ENCODE assay signal across 9 mouse cellular contexts in genomic region chr4:154897676-154898465, GRCm38 (mm10). TPM values are rescaled to one million over a fixed set of nuclear protein-coding genes. Genes with fewer than 3 reads are reported as not detected.
DNase-seq lines count a peak whose midpoint lies in the region; ATAC-seq and TF ChIP-seq lines count a peak whose summit lies in the region.
"Had no signal": no experiment of that assay in that cellular context is flagged by ENCODE, and none has a peak within 500 bp of the region (broad histone marks: within the 10 kb centered on the region; RNA-seq: fewer than 3 reads in every experiment).

No protein-coding gene starts in this region.

- H3K9ac ChIP-seq in lung, embryonic 14.5 days, result peak overlapping the region; percentile 69
- peak overlapping the region; percentile 80 for H3K9ac ChIP-seq in embryonic facial prominence, embryonic 13.5 days
- peak overlapping the region; percentile 49 for H3K9ac ChIP-seq in hindbrain, embryonic 11.5 days (ENCODE audit: low read depth, low read length)
- H3K9ac ChIP-seq in liver, embryonic 16.5 days (ENCODE audit: low read depth, low read length), result peak overlapping the region; percentile 61; the same call in 1 of the 2 replicates

- H3K9me3 ChIP-seq in lung, embryonic 14.5 days (ENCODE audit: low read depth, low read length), result no peaks in the 10 kb centered on the region
- H3K9me3 ChIP-seq in embryonic facial prominence, embryonic 13.5 days, result 0 out of 2 replicates have a peak, but pooled peaks cover 2% of the 10 kb centered on the region
- no peaks in the 10 kb centered on the region for H3K9me3 ChIP-seq in hindbrain, embryonic 11.5 days (ENCODE audit: control insufficient read depth, low read length)
- no peaks in the 10 kb centered on the region for H3K9me3 ChIP-seq in liver, embryonic 16.5 days (replicated peaks; ENCODE audit: control insufficient read depth, low read length)

- WGBS in lung, embryonic 14.5 days, result 64% methylated on average over 6 of the region's 6 CpGs
- WGBS in embryonic facial prominence, embryonic 13.5 days, result 57% methylated on average over 6 of the region's 6 CpGs
- 78% methylated on average over 6 of the region's 6 CpGs for WGBS in hindbrain, embryonic 11.5 days
- 59% methylated on average over 6 of the region's 6 CpGs for WGBS in liver, embryonic 16.5 days (ENCODE audit: insufficient replicate concordance)

- no peaks in the 10 kb centered on the region for H3K36me3 ChIP-seq in lung, embryonic 14.5 days (ENCODE audit: insufficient read depth)
- H3K36me3 ChIP-seq in embryonic facial prominence, embryonic 13.5 days, result peaks cover 15% of the 10 kb centered on the region; the same call in 1 of the 2 replicates
- no peaks in the 10 kb centered on the region for H3K36me3 ChIP-seq in hindbrain, embryonic 11.5 days (ENCODE audit: control insufficient read depth, insufficient read depth, low read length)
- no peaks in the 10 kb centered on the region for H3K36me3 ChIP-seq in liver, embryonic 16.5 days (ENCODE audit: control insufficient read depth, insufficient read depth)

- H3K4me3 ChIP-seq in lung, embryonic 14.5 days (ENCODE audit: low read depth, low read length), result peak overlapping the region; percentile 55
- H3K4me3 ChIP-seq in embryonic facial prominence, embryonic 13.5 days, result peak overlapping the region; percentile 64
- H3K4me3 ChIP-seq in hindbrain, embryonic 11.5 days (ENCODE audit: low read depth, low read length), result peak overlapping the region; percentile 44
- H3K4me3 ChIP-seq in liver, embryonic 16.5 days (ENCODE audit: low read depth, low read length), result peak overlapping the region; percentile 56

- H3K27me3 ChIP-seq in lung, embryonic 14.5 days (ENCODE audit: insufficient read depth, low read length), result no peaks in the 10 kb centered on the region
- no peaks in the 10 kb centered on the region for H3K27me3 ChIP-seq in embryonic facial prominence, embryonic 13.5 days
- H3K27me3 ChIP-seq in hindbrain, embryonic 11.5 days (ENCODE audit: control insufficient read depth, insufficient read depth, low read length), result no peaks in the 10 kb centered on the region
- peaks cover 11% of the 10 kb centered on the region; the same call in 1 of the 2 replicates for H3K27me3 ChIP-seq in liver, embryonic 16.5 days (ENCODE audit: control insufficient read depth, insufficient read depth, low read depth, low read length)

- peaks cover 12% of the 10 kb centered on the region for H3K4me1 ChIP-seq in lung, embryonic 14.5 days (ENCODE audit: insufficient read depth)
- H3K4me1 ChIP-seq in embryonic facial prominence, embryonic 13.5 days, result peaks cover 19% of the 10 kb centered on the region
- peaks cover 2% of the 10 kb centered on the region; the same call in 1 of the 2 replicates for H3K4me1 ChIP-seq in hindbrain, embryonic 11.5 days (replicated peaks; ENCODE audit: control insufficient read depth, insufficient read depth, low read length)
- peaks cover 13% of the 10 kb centered on the region for H3K4me1 ChIP-seq in liver, embryonic 16.5 days (ENCODE audit: control insufficient read depth, low read depth, low read length)

- no peak for DNase-seq in lung, embryonic 14.5 days
- no peak for DNase-seq in lung, postnatal 36 days
- no peak for DNase-seq in hindbrain, embryonic 11.5 days (ENCODE audit: low spot score)
- DNase-seq in frontal cortex, adult 2 months (ENCODE audit: extremely low spot score in 1 of 2, low spot score in 1 of 2), result no peak
- no peak for DNase-seq in layer of hippocampus, adult 8-10 months (ENCODE audit: low spot score in 2 of 2)
- no peak for DNase-seq in left cerebral cortex, postnatal 36 days (ENCODE audit: low spot score in 2 of 2)

- TF ChIP-seq CTCF in lung, embryonic 14.5 days (IDR thresholded peaks at IDR 0.05; ENCODE audit: low read depth), result no peak

- no peak overlapping the region for H3K27ac ChIP-seq in lung, embryonic 14.5 days (ENCODE audit: low read depth)
- peak overlapping the region; percentile 44; the same call in 1 of the 2 replicates for H3K27ac ChIP-seq in embryonic facial prominence, embryonic 13.5 days
- no peak overlapping the region for H3K27ac ChIP-seq in hindbrain, embryonic 11.5 days (ENCODE audit: low read depth, low read length)
- no peak overlapping the region for H3K27ac ChIP-seq in liver, embryonic 16.5 days (ENCODE audit: low read length)

- no peak for ATAC-seq in lung, embryonic 14.5 days (ENCODE audit: insufficient read depth)
- ATAC-seq in embryonic facial prominence, embryonic 13.5 days (ENCODE audit: insufficient number of reproducible peaks, insufficient read depth, low FRiP score, low TSS enrichment, low read depth), result no peak
- no peak for ATAC-seq in hindbrain, embryonic 11.5 days (ENCODE audit: low FRiP score)
- ATAC-seq in liver, embryonic 16.5 days (ENCODE audit: low read depth), result no peak

- peak overlapping the region; percentile 97 for H3K4me2 ChIP-seq in lung, embryonic 14.5 days
- peak overlapping the region; percentile 94 for H3K4me2 ChIP-seq in embryonic facial prominence, embryonic 13.5 days
- H3K4me2 ChIP-seq in hindbrain, embryonic 11.5 days (replicated peaks; ENCODE audit: low read depth, low read length), result peak overlapping the region; percentile 86
- H3K4me2 ChIP-seq in liver, embryonic 16.5 days (ENCODE audit: low read depth, low read length), result peak overlapping the region; percentile 74

- intact Hi-C loops in left cerebral cortex, postnatal 36 days (cut with DNase I), result no loop called here

RNA-seq across cellular contexts. Expression of gene Fam213b, which starts 1.1 kb away (rescaled TPM):
- 37.4 and 39.9 TPM in 2 replicates for polyA plus RNA-seq in lung, embryonic 14.5 days (2014; fragmentation: Nextera tagmentation; extraction: Ambion mirVana)
- polyA plus RNA-seq in embryonic facial prominence, embryonic 13.5 days (2015; fragmentation: Nextera tagmentation; extraction: Ambion mirVana), result 48.6 and 53.6 TPM in 2 replicates
- 39.8 and 41.4 TPM in 2 replicates for polyA plus RNA-seq in hindbrain, embryonic 11.5 days (2014; fragmentation: Nextera tagmentation; extraction: Ambion mirVana)
- polyA plus RNA-seq in liver, embryonic 16.5 days (2015; fragmentation: Nextera tagmentation; extraction: Ambion mirVana), result 7.4 and 8.5 TPM in 2 replicates
- polyA plus RNA-seq in frontal cortex, adult 2 months (2012; rRNA removed), result 121 and 126 TPM in 2 replicates
- 10 to 100 TPM; 49.5 to 59.8 (median 57.0) TPM for total RNA-seq in layer of hippocampus, adult 8-10 months (2022)
- 10 to 100 TPM; 51.1 to 68.5 TPM for total RNA-seq in left cerebral cortex, postnatal 36 days (2021)

RNA-seq across cellular contexts. Expression of gene Mmel1, which starts 28.5 kb away (rescaled TPM):
- 0.13 and 0.19 TPM in 2 replicates for polyA plus RNA-seq in lung, embryonic 14.5 days (2014; fragmentation: Nextera tagmentation; extraction: Ambion mirVana)
- polyA plus RNA-seq in embryonic facial prominence, embryonic 13.5 days (2015; fragmentation: Nextera tagmentation; extraction: Ambion mirVana), result 0.28 TPM in 1 of 2 replicates, not detected in the other
- 0.48 and 0.56 TPM in 2 replicates for polyA plus RNA-seq in hindbrain, embryonic 11.5 days (2014; fragmentation: Nextera tagmentation; extraction: Ambion mirVana)
- 2.4 and 2.7 TPM in 2 replicates for polyA plus RNA-seq in liver, embryonic 16.5 days (2015; fragmentation: Nextera tagmentation; extraction: Ambion mirVana)
- polyA plus RNA-seq in frontal cortex, adult 2 months (2012; rRNA removed), result 0.38 and 0.52 TPM in 2 replicates
- total RNA-seq in layer of hippocampus, adult 8-10 months (2022), result under 1 TPM; 0.25 to 0.73 (median 0.41) TPM
- under 1 TPM; 0.49 to 1.00 TPM for total RNA-seq in left cerebral cortex, postnatal 36 days (2021)
- polyA plus RNA-seq: large intestine, adult 2 months had no signal

RNA-seq across cellular contexts. Expression of gene Tnfrsf14, which starts 30.5 kb away (rescaled TPM):
- 0.78 and 0.85 TPM in 2 replicates for polyA plus RNA-seq in lung, embryonic 14.5 days (2014; fragmentation: Nextera tagmentation; extraction: Ambion mirVana)
- 1.6 and 1.8 TPM in 2 replicates for polyA plus RNA-seq in embryonic facial prominence, embryonic 13.5 days (2015; fragmentation: Nextera tagmentation; extraction: Ambion mirVana)
- polyA plus RNA-seq in hindbrain, embryonic 11.5 days (2014; fragmentation: Nextera tagmentation; extraction: Ambion mirVana), result 1.0 and 1.1 TPM in 2 replicates
- polyA plus RNA-seq in liver, embryonic 16.5 days (2015; fragmentation: Nextera tagmentation; extraction: Ambion mirVana), result 54.3 and 59.8 TPM in 2 replicates
- polyA plus RNA-seq in frontal cortex, adult 2 months (2012; rRNA removed), result 1.7 and 1.9 TPM in 2 replicates
- total RNA-seq in layer of hippocampus, adult 8-10 months (2022), result 1 to 10 TPM; 1.6 to 5.2 (median 3.8) TPM
- total RNA-seq in left cerebral cortex, postnatal 36 days (2021), result 1 to 10 TPM; 1.5 to 2.1 TPM

Comparison
In these comparisons a context has a peak if more than half of its experiments do, and no peak if none do; other contexts are left out.
1. RNA of gene Tnfrsf14, which starts 30.5 kb away (polyA plus RNA-seq): 54.3 to 59.8 TPM in liver, embryonic 16.5 days; 1.7 to 1.9 TPM in frontal cortex, adult 2 months, 1.6 to 1.8 TPM in embryonic facial prominence, embryonic 13.5 days, 1.0 to 1.1 TPM in hindbrain, embryonic 11.5 days and 0.78 to 0.85 TPM in lung, embryonic 14.5 days; every median in the first group is over 10 times any median in the second.
2. Peak in every context shown above with its lines, with median percentiles within 50 percentile points of each other: H3K4me2 ChIP-seq, H3K4me3 ChIP-seq and H3K9ac ChIP-seq.